Mouse (Mus musculus) liver, embryonic 12.5 days (tissue): ENCODE data around the gene Mnat1. TPM values are rescaled to one million over a fixed set of nuclear protein-coding genes. Genes with fewer than 3 reads are reported as not detected.

Experiments
- ATAC-seq: fragments of 200-750 bp; cut with Nextera tagmentation; 2 replicates; pipeline ENCODE4 v1.8.0; 2017; ENCODE audit warnings: moderate number of reproducible peaks, mild to moderate bottlenecking, moderate library complexity
- H3K27ac ChIP-seq: fragments of 300-500 bp; sonication (generic); 2 replicates; pipeline ENCODE4 v1.5.1; 2016; ENCODE audit warnings: mild to moderate bottlenecking
- H3K27me3 ChIP-seq: fragments of 300-500 bp; sonication (generic); replicated peaks from 2 replicates; pipeline ENCODE4 v1.6.1; 2016; ENCODE audit warnings: mild to moderate bottlenecking, moderate library complexity
- H3K36me3 ChIP-seq: fragments of 300-500 bp; sonication (generic); 2 replicates; pipeline ENCODE4 v1.6.1; 2016; ENCODE audit warnings: mild to moderate bottlenecking, moderate library complexity
- H3K4me1 ChIP-seq: fragments of 300-500 bp; sonication (generic); 2 replicates; pipeline ENCODE4 v1.6.1; 2016
- H3K4me2 ChIP-seq: fragments of 300-500 bp; sonication (generic); 2 replicates; pipeline ENCODE4 v1.6.1; 2016; ENCODE audit warnings: mild to moderate bottlenecking, moderate library complexity
- H3K4me3 ChIP-seq: fragments of 300-500 bp; sonication (generic); 2 replicates; pipeline ENCODE4 v1.5.1; 2016; ENCODE audit warnings: mild to moderate bottlenecking, moderate library complexity
- H3K9ac ChIP-seq: fragments of 300-500 bp; sonication (generic); 2 replicates; pipeline ENCODE4 v1.6.1; 2016; ENCODE audit warnings: mild to moderate bottlenecking, moderate library complexity
- H3K9me3 ChIP-seq: fragments of 300-500 bp; sonication (generic); replicated peaks from 2 replicates; pipeline ENCODE4 v1.6.1; 2016; ENCODE audit warnings: mild to moderate bottlenecking, moderate library complexity
- WGBS: fragments of 180-500 bp; shearing (Covaris S2); methylation state at CpG from one replicate; pipeline ENCODE4 v1.1.7; 2016; ENCODE audit not compliant: insufficient replicate concordance; 5-methylcytosine and 5-hydroxymethylcytosine counted together
- polyA plus RNA-seq: library from polyadenylated mRNA; unstranded; fragments of >200 nt; fragmentation: Nextera tagmentation; extraction: Ambion mirVana; gene quantifications from 2 replicates; pipeline ENCODE4 v1.2.1, GENCODE M21; 2016

The Mnat1 gene
- polyA plus RNA-seq, 1 experiment from 2014 or later, result 14.1 TPM

GRCm38 (mm10) chr12:73154150-73154549 lies 30.6 kb downstream of the Mnat1 start:
- Histone ChIP-seq H3K4me2 (no peak overlapping the region), H3K9me3 (no peaks in the 10 kb centered on the region), H3K36me3 (no peaks in the 10 kb centered on the region), H3K27ac (no peak overlapping the region), H3K4me1 (0 out of 2 replicates have a peak, but pooled peaks cover 6% of the 10 kb centered on the region), H3K27me3 (no peaks in the 10 kb centered on the region), H3K9ac (no peak overlapping the region), H3K4me3 (no peak overlapping the region)
- no peak for ATAC-seq
- 84% methylated on average over 4 of the region's 4 CpGs for WGBS

GRCm38 (mm10) chr12:73160341-73160740 lies 36.8 kb downstream of the Mnat1 start:
- Histone ChIP-seq H3K4me3 (no peak overlapping the region), H3K9me3 (no peaks in the 10 kb centered on the region), H3K27me3 (no peaks in the 10 kb centered on the region), H3K4me1 (no peaks in the 10 kb centered on the region), H3K4me2 (no peak overlapping the region), H3K36me3 (no peaks in the 10 kb centered on the region; the same call in 1 of the 2 replicates), H3K27ac (no peak overlapping the region), H3K9ac (no peak overlapping the region)
- WGBS, result 62% methylated on average over 4 of the region's 4 CpGs
- no peak for ATAC-seq

GRCm38 (mm10) chr12:73162408-73163181 lies 39.1 kb downstream of the Mnat1 start:
- no peaks in the 10 kb centered on the region for H3K4me1 ChIP-seq
- no peaks in the 10 kb centered on the region; the same call in 1 of the 2 replicates for H3K36me3 ChIP-seq
- no peak for ATAC-seq
- no peak overlapping the region for H3K27ac ChIP-seq
- no peak overlapping the region for H3K9ac ChIP-seq
- WGBS, result 76% methylated on average over 13 of the region's 13 CpGs
- H3K27me3 ChIP-seq, result no peaks in the 10 kb centered on the region
- no peak overlapping the region for H3K4me3 ChIP-seq
- H3K4me2 ChIP-seq, result no peak overlapping the region
- H3K9me3 ChIP-seq, result no peaks in the 10 kb centered on the region

- Histone ChIP-seq H3K27me3 (no peaks in the 10 kb centered on the region), H3K36me3 (peaks cover 13% of the 10 kb centered on the region), H3K4me3 (no peak overlapping the region), H3K4me1 (no peaks in the 10 kb centered on the region), H3K27ac (no peak overlapping the region), H3K9me3 (no peaks in the 10 kb centered on the region), H3K4me2 (no peak overlapping the region), H3K9ac (no peak overlapping the region)
- no peak for ATAC-seq
- 71% methylated on average over 6 of the region's 6 CpGs for WGBS
Observed at GRCm38 (mm10) chr12:73170794-73171193, 47.3 kb downstream of the Mnat1 start.

- Histone ChIP-seq H3K9ac (no peak overlapping the region), H3K4me3 (no peak overlapping the region), H3K4me2 (no peak overlapping the region), H3K9me3 (no peaks in the 10 kb centered on the region), H3K27ac (no peak overlapping the region), H3K36me3 (peaks cover 23% of the 10 kb centered on the region), H3K27me3 (no peaks in the 10 kb centered on the region), H3K4me1 (no peaks in the 10 kb centered on the region)
- WGBS, result 79% methylated on average over 8 of the region's 8 CpGs
- no peak for ATAC-seq
Observed at GRCm38 (mm10) chr12:73183896-73184295, 60.4 kb downstream of the Mnat1 start.

GRCm38 (mm10) chr12:73197363-73197762 lies 73.8 kb downstream of the Mnat1 start:
- no peaks in the 10 kb centered on the region for H3K9me3 ChIP-seq
- H3K4me1 ChIP-seq, result peaks cover 30% of the 10 kb centered on the region
- no peak overlapping the region for H3K9ac ChIP-seq
- no peak overlapping the region for H3K4me3 ChIP-seq
- peak; percentile 73 for ATAC-seq
- H3K36me3 ChIP-seq, result no peaks in the 10 kb centered on the region
- H3K4me2 ChIP-seq, result no peak overlapping the region
- no peak overlapping the region for H3K27ac ChIP-seq
- no peaks in the 10 kb centered on the region for H3K27me3 ChIP-seq
- WGBS, result 14% methylated on average over 6 of the region's 6 CpGs

GRCm38 (mm10) chr12:73198451-73198850 lies 74.9 kb downstream of the Mnat1 start:
- H3K4me3 ChIP-seq, result no peak overlapping the region
- no peak overlapping the region for H3K27ac ChIP-seq
- no peak overlapping the region for H3K4me2 ChIP-seq
- H3K9ac ChIP-seq, result no peak overlapping the region
- WGBS, result 63% methylated on average over 1 of the region's 1 CpGs
- H3K4me1 ChIP-seq, result peaks cover 30% of the 10 kb centered on the region
- no peak for ATAC-seq
- no peaks in the 10 kb centered on the region for H3K9me3 ChIP-seq
- H3K27me3 ChIP-seq, result no peaks in the 10 kb centered on the region
- H3K36me3 ChIP-seq, result no peaks in the 10 kb centered on the region

GRCm38 (mm10) chr12:73199375-73199774 lies 75.9 kb downstream of the Mnat1 start:
- no peak overlapping the region for H3K4me3 ChIP-seq
- no peak overlapping the region for H3K4me2 ChIP-seq
- H3K9ac ChIP-seq, result no peak overlapping the region
- WGBS, result 65% methylated on average over 7 of the region's 7 CpGs
- H3K36me3 ChIP-seq, result no peaks in the 10 kb centered on the region
- H3K27ac ChIP-seq, result no peak overlapping the region
- no peak for ATAC-seq
- peaks cover 30% of the 10 kb centered on the region for H3K4me1 ChIP-seq
- no peaks in the 10 kb centered on the region for H3K9me3 ChIP-seq
- H3K27me3 ChIP-seq, result no peaks in the 10 kb centered on the region

GRCm38 (mm10) chr12:73201587-73201986 lies 78.1 kb downstream of the Mnat1 start:
- no peaks in the 10 kb centered on the region for H3K36me3 ChIP-seq
- no peaks in the 10 kb centered on the region for H3K27me3 ChIP-seq
- ATAC-seq, result no peak
- H3K4me3 ChIP-seq, result no peak overlapping the region
- 23% methylated on average over 3 of the region's 3 CpGs for WGBS
- no peak overlapping the region for H3K27ac ChIP-seq
- H3K4me1 ChIP-seq, result peaks cover 22% of the 10 kb centered on the region
- H3K9me3 ChIP-seq, result no peaks in the 10 kb centered on the region
- no peak overlapping the region for H3K4me2 ChIP-seq
- H3K9ac ChIP-seq, result no peak overlapping the region

- Histone ChIP-seq H3K4me3 (no peak overlapping the region), H3K27me3 (no peaks in the 10 kb centered on the region), H3K27ac (no peak overlapping the region), H3K4me2 (no peak overlapping the region), H3K9me3 (no peaks in the 10 kb centered on the region), H3K9ac (no peak overlapping the region), H3K4me1 (peaks cover 14% of the 10 kb centered on the region), H3K36me3 (no peaks in the 10 kb centered on the region)
- WGBS, result 68% methylated on average over 11 of the region's 11 CpGs
- no peak for ATAC-seq
Observed at GRCm38 (mm10) chr12:73205710-73206649, 82.5 kb downstream of the Mnat1 start.

GRCm38 (mm10) chr12:73207008-73207407 lies 83.5 kb downstream of the Mnat1 start:
- no peak overlapping the region for H3K27ac ChIP-seq
- no peak for ATAC-seq
- 40% methylated on average over 4 of the region's 4 CpGs for WGBS
- no peak overlapping the region for H3K4me3 ChIP-seq
- peaks cover 14% of the 10 kb centered on the region for H3K4me1 ChIP-seq
- H3K4me2 ChIP-seq, result no peak overlapping the region
- H3K36me3 ChIP-seq, result no peaks in the 10 kb centered on the region
- no peak overlapping the region for H3K9ac ChIP-seq
- H3K9me3 ChIP-seq, result no peaks in the 10 kb centered on the region
- H3K27me3 ChIP-seq, result no peaks in the 10 kb centered on the region

GRCm38 (mm10) chr12:73207461-73207860 lies 83.9 kb downstream of the Mnat1 start:
- WGBS, result 77% methylated on average over 1 of the region's 1 CpGs
- Histone ChIP-seq H3K36me3 (no peaks in the 10 kb centered on the region), H3K4me3 (no peak overlapping the region), H3K4me2 (no peak overlapping the region), H3K27ac (no peak overlapping the region), H3K27me3 (no peaks in the 10 kb centered on the region), H3K9me3 (no peaks in the 10 kb centered on the region), H3K9ac (no peak overlapping the region), H3K4me1 (peaks cover 14% of the 10 kb centered on the region)
- no peak for ATAC-seq
